Mouse (Mus musculus) forebrain, postnatal 0 days (tissue): Measurements from ENCODE around the gene Lrat. TPM values are rescaled to one million over a fixed set of nuclear protein-coding genes. Genes with fewer than 3 reads are reported as not detected.

ENCODE experiments used
- ATAC-seq: fragments of 200-750 bp; cut with Nextera tagmentation; 2 replicates; pipeline ENCODE4 v1.8.0; 2017; ENCODE audit warnings: mild to moderate bottlenecking, moderate library complexity
- DNase-seq: peaks from one replicate; pipeline ENCODE4 v3.0.0-alpha.2; 2015
- H3K27ac ChIP-seq: fragments of 300-500 bp; sonication (generic); 2 replicates; pipeline ENCODE4 v1.5.1; 2014; ENCODE audit warnings: low read depth, mild to moderate bottlenecking, antibody characterized with exemption, low read length, moderate library complexity, mixed read lengths
- H3K27me3 ChIP-seq: fragments of 300-500 bp; sonication (generic); 2 replicates; pipeline ENCODE4 v1.6.1; 2014; ENCODE audit warnings: mild to moderate bottlenecking, low read length, mixed read lengths; ENCODE audit not compliant: insufficient read depth
- H3K36me3 ChIP-seq: fragments of 300-500 bp; sonication (generic); 2 replicates; pipeline ENCODE4 v1.6.1; 2014; ENCODE audit warnings: mild to moderate bottlenecking, moderate library complexity; ENCODE audit not compliant: insufficient read depth
- H3K4me1 ChIP-seq: fragments of 300-500 bp; sonication (generic); 2 replicates; pipeline ENCODE4 v1.6.1; 2014; ENCODE audit warnings: antibody characterized with exemption; ENCODE audit not compliant: insufficient read depth
- H3K4me2 ChIP-seq: fragments of 300-500 bp; sonication (generic); 2 replicates; pipeline ENCODE4 v1.6.1; 2014; ENCODE audit warnings: low read depth, mild to moderate bottlenecking, moderate library complexity
- H3K4me3 ChIP-seq: fragments of 300-500 bp; sonication (generic); 2 replicates; pipeline ENCODE4 v1.5.1; 2014; ENCODE audit warnings: low read depth, low read length, mixed read lengths
- H3K9ac ChIP-seq: fragments of 300-500 bp; sonication (generic); 2 replicates; pipeline ENCODE4 v1.6.1; 2014; ENCODE audit warnings: mild to moderate bottlenecking
- H3K9me3 ChIP-seq: fragments of 300-500 bp; sonication (generic); 2 replicates; pipeline ENCODE4 v1.6.1; 2016; ENCODE audit warnings: low read length
- CTCF ChIP-seq: sonication (generic); IDR thresholded peaks from 2 replicates; pipeline ENCODE4 v1.5.1; 2016; ENCODE audit warnings: antibody characterized with exemption, control low read depth, low read depth
- WGBS: fragments of 180-500 bp; shearing (Covaris S2); extraction: QIAGEN DNeasy Blood & Tissue Kit; methylation state at CpG from one replicate; pipeline ENCODE4 v1.1.7; 2014; 5-methylcytosine and 5-hydroxymethylcytosine counted together
- polyA plus RNA-seq: library from polyadenylated mRNA; unstranded; fragments of >200 nt; fragmentation: Nextera tagmentation; extraction: Ambion mirVana; gene quantifications from 2 replicates; pipeline ENCODE4 v1.2.1, GENCODE M21; 2015
- total RNA-seq: library from RNA; depleted of rRNA; stranded (reverse); fragments of >200 nt; gene quantifications from 2 replicates; pipeline ENCODE4 v1.2.3, GENCODE M21; 2014

Lrat gene
- total and polyA plus RNA-seq, 2 experiments from 2014 or later: 0.22 to 0.43 TPM

GRCm38 (mm10) chr3:82908671-82909070, 4.9 kb upstream of the Lrat start:
- DNase-seq: no peak
- Histone ChIP-seq H3K9ac (no peak overlapping the region), H3K36me3 (no peaks in the 10 kb centered on the region), H3K27me3 (no peaks in the 10 kb centered on the region), H3K4me3 (no peak overlapping the region), H3K27ac (no peak overlapping the region), H3K4me2 (no peak overlapping the region), H3K4me1 (0 out of 2 replicates have a peak, but pooled peaks cover 9% of the 10 kb centered on the region), H3K9me3 (no peaks in the 10 kb centered on the region)
- no peak for ATAC-seq
- 90% methylated on average over 2 of the region's 2 CpGs for WGBS
- TF ChIP-seq CTCF: no peak

GRCm38 (mm10) chr3:82904211-82904908, 587 bp upstream of the Lrat start:
- H3K4me3 ChIP-seq: peak overlapping the region; percentile 52
- no peak overlapping the region for H3K27ac ChIP-seq
- TF ChIP-seq CTCF: no peak
- 0 out of 2 replicates have a peak, but pooled peaks cover 11% of the 10 kb centered on the region for H3K4me1 ChIP-seq
- H3K4me2 ChIP-seq: peak overlapping the region; percentile 93
- peaks cover 5% of the 10 kb centered on the region for H3K27me3 ChIP-seq
- H3K36me3 ChIP-seq: no peaks in the 10 kb centered on the region
- peak; percentile 47 for ATAC-seq
- WGBS: under 1% methylated on average over 31 of the region's 31 CpGs
- DNase-seq: peak; percentile 33
- H3K9ac ChIP-seq: peak overlapping the region; percentile 46
- no peaks in the 10 kb centered on the region for H3K9me3 ChIP-seq

GRCm38 (mm10) chr3:82902757-82903612, 788 bp downstream of the Lrat start:
- Histone ChIP-seq H3K36me3 (no peaks in the 10 kb centered on the region), H3K4me3 (peak overlapping the region; percentile 52), H3K4me2 (peak overlapping the region; percentile 93), H3K27ac (no peak overlapping the region), H3K9me3 (no peaks in the 10 kb centered on the region), H3K4me1 (0 out of 2 replicates have a peak, but pooled peaks cover 11% of the 10 kb centered on the region), H3K27me3 (peaks cover 5% of the 10 kb centered on the region), H3K9ac (no peak overlapping the region)
- DNase-seq (peak; percentile 3), ATAC-seq (no peak)
- 22% methylated on average over 20 of the region's 20 CpGs for WGBS
- TF ChIP-seq CTCF: no peak

- 17% methylated on average over 2 of the region's 2 CpGs for WGBS
- no peak overlapping the region for H3K4me3 ChIP-seq
- TF ChIP-seq CTCF: no peak
Observed at GRCm38 (mm10) chr3:82888842-82889241, 14.9 kb downstream of the Lrat start.

GRCm38 (mm10) chr3:82877258-82877657, 26.5 kb downstream of the Lrat start:
- TF ChIP-seq CTCF: peak; percentile 73
- no peaks in the 10 kb centered on the region for H3K36me3 ChIP-seq
- peaks cover 18% of the 10 kb centered on the region; the same call in 1 of the 2 replicates for H3K27me3 ChIP-seq
- DNase-seq: peak; percentile 72
- no peak overlapping the region for H3K4me2 ChIP-seq
- peaks cover 3% of the 10 kb centered on the region; the same call in 1 of the 2 replicates for H3K9me3 ChIP-seq
- H3K27ac ChIP-seq: no peak overlapping the region
- 5% methylated on average over 4 of the region's 4 CpGs for WGBS
- no peak overlapping the region for H3K4me3 ChIP-seq
- no peaks in the 10 kb centered on the region for H3K4me1 ChIP-seq
- ATAC-seq: peak; percentile 48; the same call in 1 of the 2 replicates
- H3K9ac ChIP-seq: no peak overlapping the region

More at GRCm38 (mm10) chr3:82888842-82889241, 14.9 kb downstream of the Lrat start:
- no peak overlapping the region for H3K9ac ChIP-seq
- H3K4me1 ChIP-seq: no peaks in the 10 kb centered on the region
- H3K9me3 ChIP-seq: no peaks in the 10 kb centered on the region
- H3K4me2 ChIP-seq: no peak overlapping the region
- ATAC-seq: no peak
- no peak for DNase-seq
- no peaks in the 10 kb centered on the region for H3K36me3 ChIP-seq
- no peaks in the 10 kb centered on the region for H3K27me3 ChIP-seq
- no peak overlapping the region for H3K27ac ChIP-seq

- no peak for TF ChIP-seq CTCF
- Histone ChIP-seq H3K4me2 (peak within 1 kb of the TSS; percentile 57), H3K9me3 (peaks cover 3% of the 10 kb centered on the region; the same call in 1 of the 2 replicates), H3K9ac (peak within 1 kb of the TSS; percentile 14; the same call in 1 of the 2 replicates), H3K36me3 (no peaks in the 10 kb centered on the region), H3K4me1 (no peaks in the 10 kb centered on the region), H3K27me3 (peaks cover 18% of the 10 kb centered on the region; the same call in 1 of the 2 replicates), H3K27ac (no peak within 1 kb of the TSS), H3K4me3 (peak within 1 kb of the TSS; percentile 29)
- DNase-seq (peak; percentile 83), ATAC-seq (peak; percentile 96)
- 27% methylated on average over 36 of the region's 36 CpGs for WGBS
Observed at GRCm38 (mm10) chr3:82876372-82876739, 27.4 kb downstream of the Lrat start, which contains the start of gene Rbm46. Gene Rbm46, minus strand, starts transcription at chr3:82876483.
